Mouse (Mus musculus): Measurements from ENCODE around the gene Ddx23.

Ddx23 gene

GRCm38 (mm10) chr15:98662567-98663545 is at the start of gene Ddx23:
Gene Ddx23, minus strand, starts transcription at chr15:98662894.
- DNase-seq (ENCODE audit: low spot score) = peak; percentile 84

DNA sequence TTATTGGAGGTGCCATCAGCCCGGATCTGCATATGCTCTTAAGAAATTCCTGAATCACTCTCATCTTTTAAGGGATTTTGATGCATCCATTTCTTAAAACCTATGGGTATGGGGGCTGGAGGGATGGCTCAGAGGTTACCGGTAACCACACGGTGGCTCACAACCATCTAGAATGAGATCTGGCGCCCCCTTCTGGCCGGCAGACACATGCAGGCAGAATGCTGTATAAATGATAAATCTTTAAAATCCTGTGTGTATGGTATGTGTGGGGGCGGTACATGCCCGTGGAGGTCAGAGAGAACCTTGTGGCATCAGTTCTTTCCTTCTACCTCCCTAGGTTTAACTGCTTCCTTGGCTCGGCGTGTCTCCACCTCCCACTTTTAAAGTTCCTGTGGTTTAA is 47.7 kb upstream of the Ddx23 start:
- no peak for DNase-seq (ENCODE audit: low spot score)

- DNase-seq (ENCODE audit: low spot score) = no peak
Observed at GRCm38 (mm10) chr15:98707766-98708372, 45.2 kb upstream of the Ddx23 start, which contains the start of gene Ccdc65. Gene Ccdc65, plus strand, starts transcription at chr15:98708207.

- no peak for DNase-seq (ENCODE audit: low spot score)
Observed at GRCm38 (mm10) chr15:98704312-98704711, 41.6 kb upstream of the Ddx23 start.

GRCm38 (mm10) chr15:98699190-98700105 is 36.8 kb upstream of the Ddx23 start:
- DNase-seq (ENCODE audit: low spot score) = peak; percentile 61

DNA sequence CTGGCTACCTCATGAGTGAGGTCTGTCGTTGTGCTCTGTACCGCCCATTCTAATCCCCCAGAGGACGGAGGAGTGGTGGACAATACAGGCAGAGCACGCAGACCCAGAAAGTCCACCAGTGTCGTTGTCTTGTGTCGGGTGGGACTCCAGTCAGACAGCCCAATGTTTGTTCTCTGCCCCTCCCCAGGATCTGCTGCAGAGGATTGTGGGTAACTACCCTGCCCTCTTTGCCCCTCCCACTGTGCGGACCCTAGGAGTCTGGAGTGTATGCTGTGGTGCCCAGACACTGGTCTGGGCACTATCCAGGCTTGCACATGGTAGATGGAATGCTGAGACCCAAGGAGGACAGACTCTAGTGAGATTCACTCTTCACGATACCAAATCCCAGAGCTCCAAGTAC is 33.5 kb upstream of the Ddx23 start:
- DNase-seq (ENCODE audit: low spot score) = no peak

DNA sequence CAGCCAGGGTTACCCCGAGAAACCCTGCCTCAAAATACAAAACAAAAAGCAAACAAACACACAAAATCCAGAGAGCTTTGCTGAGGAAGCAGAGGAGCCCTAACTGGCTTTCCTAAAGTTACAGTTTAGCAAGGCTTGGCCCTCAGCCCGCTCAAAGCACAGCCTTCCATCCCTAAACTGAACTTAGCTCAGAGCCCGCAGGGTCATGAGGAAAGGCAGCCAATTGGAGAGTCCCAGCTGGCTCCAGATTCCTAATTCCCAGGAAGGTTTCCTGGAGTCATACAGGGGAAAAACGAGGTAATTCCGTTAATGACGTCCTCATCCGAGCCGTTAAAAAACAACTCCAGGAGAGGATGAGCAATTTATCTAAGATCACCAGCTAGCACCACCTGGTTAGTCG is 33.0 kb upstream of the Ddx23 start:
- DNase-seq (ENCODE audit: low spot score) = no peak

- no peak for DNase-seq (ENCODE audit: low spot score)
Observed at GRCm38 (mm10) chr15:98692171-98692715, 29.5 kb upstream of the Ddx23 start.

DNA sequence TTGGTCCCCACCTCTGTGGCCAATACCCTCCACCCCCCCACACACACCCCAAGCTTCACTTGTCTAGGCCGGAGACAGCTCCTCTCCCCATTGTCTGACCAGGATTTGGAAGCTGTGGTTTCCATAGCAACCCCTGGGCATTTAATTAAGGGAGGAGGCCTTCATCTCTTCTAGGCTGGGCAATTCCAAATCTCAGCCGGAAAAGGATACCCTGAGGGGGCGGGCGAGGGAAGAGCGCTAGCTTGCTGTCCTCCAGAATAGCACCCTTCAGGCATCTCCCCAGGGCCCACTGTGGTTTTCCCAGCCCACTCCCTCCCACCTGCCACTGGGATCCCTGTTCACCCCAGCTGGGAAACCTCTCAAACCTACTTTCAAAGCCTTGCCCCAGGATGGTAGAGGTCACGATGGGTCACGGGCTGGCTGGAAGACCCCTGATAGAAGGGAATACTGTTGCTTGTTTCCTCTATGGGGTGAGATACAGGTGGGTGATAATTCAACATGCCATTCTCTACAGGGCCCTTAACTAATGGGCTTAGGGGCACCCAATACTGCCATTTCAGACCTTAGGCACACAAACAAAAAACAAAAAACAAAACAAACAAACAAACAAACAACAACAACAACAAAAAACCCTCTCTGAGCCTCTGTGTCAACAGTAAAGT is 28.9 kb upstream of the Ddx23 start:
- DNase-seq (ENCODE audit: low spot score) = no peak

GRCm38 (mm10) chr15:98689682-98690081 is 27.0 kb upstream of the Ddx23 start:
- DNase-seq (ENCODE audit: low spot score) = no peak

DNA sequence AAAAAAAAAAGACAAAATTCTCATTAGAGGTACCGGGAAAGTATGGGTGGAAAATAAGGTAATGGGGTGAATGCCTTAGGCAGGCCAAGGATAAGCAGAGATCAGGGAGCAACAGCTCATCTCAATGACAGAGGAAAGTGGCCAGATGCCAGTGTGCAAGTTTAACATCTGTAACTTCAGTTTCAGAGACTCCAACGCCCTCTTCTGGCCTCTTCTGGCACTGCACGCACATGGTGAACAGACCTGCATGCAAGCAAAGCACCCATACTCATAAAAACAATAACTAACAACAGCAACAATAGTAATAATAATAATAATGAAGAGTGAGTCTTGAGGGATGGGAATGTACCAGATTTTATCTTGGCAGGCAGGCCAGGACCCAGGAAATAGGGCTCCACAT is 23.2 kb upstream of the Ddx23 start:
- no peak for DNase-seq (ENCODE audit: low spot score)

- DNase-seq (ENCODE audit: low spot score) = no peak
Observed at GRCm38 (mm10) chr15:98683746-98684145, 21.1 kb upstream of the Ddx23 start.

GRCm38 (mm10) chr15:98683177-98683576 is 20.5 kb upstream of the Ddx23 start:
- no peak for DNase-seq (ENCODE audit: low spot score)

DNA sequence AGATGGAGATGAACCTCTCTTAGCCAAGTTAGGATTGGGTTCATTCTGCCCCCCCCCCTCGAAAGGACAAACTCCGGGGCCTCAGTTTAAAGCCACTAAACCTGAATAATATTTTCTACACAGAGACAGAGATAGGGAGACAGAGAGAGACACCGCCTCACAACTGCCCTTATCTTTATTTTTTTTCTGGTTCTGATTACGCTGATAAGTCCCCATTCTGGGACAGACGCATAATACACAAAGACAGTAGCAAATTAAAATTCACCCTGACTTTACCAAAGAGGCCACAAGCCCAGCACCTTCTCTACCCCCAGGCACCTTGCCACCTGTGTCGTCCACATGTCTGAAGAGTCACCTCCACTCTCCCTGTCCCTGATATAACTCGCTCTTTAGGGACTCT is 18.9 kb upstream of the Ddx23 start:
- no peak for DNase-seq (ENCODE audit: low spot score)

DNA sequence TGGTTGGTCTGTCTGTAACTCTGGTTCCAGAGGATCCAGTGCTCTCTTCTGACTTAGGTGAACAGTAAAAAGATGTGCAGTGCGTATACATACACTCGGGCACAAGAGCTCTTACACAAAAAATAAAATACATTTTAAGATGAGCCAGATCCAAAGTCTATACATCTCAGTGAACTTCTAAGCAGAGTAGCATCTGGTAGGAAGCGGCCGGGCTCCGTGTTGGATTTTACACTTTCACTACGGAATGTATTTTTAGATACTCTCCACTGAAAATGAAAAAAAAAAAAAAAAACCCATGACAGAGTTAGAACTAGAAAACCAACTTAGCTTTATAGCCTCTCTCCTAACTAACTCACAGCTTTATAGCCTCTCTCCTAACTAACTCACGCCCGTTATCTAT is 18.0 kb upstream of the Ddx23 start:
- DNase-seq (ENCODE audit: low spot score) = no peak

GRCm38 (mm10) chr15:98677977-98678376 is 15.3 kb upstream of the Ddx23 start:
- no peak for DNase-seq (ENCODE audit: low spot score)

- DNase-seq (ENCODE audit: low spot score) = no peak
Observed at GRCm38 (mm10) chr15:98676940-98677728, 14.4 kb upstream of the Ddx23 start, which contains the start of gene Rnd1. Gene Rnd1, minus strand, starts transcription at chr15:98677461.

DNA sequence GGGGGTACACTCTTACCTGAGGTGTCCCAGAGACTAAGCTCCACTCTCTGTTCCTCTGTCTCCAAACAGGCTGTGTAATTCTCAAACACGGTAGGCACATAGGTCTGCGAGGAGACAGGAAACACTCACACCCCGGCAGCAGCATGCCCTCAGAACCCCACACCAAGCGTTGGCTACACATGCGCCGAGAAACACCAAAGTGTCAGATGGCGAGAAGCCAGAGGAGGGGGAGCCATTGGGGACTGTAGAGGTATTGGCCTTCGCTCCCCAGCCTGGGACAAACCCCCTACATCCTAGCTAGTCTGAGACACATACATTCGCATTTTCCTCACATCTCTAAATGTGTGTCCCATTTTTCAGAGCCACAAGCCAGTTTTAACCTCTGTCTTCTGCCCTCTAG is 13.8 kb upstream of the Ddx23 start:
- no peak for DNase-seq (ENCODE audit: low spot score)

DNA sequence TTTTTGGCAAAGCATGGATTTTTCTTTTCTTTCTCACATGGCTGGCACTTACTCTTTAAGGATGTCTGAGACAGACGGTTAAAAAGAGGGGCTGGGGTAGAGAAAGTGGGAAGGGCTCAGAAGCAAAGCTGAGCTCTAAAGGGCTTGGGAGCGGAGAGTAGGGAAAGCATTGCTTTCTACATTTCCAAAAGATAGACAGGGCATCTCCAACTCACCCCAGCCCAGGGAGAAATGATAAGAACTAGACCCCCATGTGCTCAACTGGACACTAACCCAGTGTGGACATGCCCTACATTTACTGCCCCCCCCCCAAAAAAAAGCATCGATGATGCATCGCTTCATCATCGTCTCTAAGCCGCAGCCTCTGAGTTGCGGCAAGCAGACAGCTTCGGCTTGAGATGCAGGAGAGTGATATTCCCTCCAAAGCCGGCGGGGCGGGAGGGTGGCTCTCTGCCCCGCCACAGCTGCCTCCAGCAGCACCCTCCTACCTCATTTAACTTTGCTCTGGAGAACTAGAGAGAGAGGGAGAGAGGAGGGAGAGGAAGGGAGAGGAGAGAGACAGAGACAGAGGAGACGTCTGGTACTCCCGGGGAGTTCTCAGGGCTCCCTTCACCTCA is 13.0 kb upstream of the Ddx23 start:
- no peak for DNase-seq (ENCODE audit: low spot score)

DNA sequence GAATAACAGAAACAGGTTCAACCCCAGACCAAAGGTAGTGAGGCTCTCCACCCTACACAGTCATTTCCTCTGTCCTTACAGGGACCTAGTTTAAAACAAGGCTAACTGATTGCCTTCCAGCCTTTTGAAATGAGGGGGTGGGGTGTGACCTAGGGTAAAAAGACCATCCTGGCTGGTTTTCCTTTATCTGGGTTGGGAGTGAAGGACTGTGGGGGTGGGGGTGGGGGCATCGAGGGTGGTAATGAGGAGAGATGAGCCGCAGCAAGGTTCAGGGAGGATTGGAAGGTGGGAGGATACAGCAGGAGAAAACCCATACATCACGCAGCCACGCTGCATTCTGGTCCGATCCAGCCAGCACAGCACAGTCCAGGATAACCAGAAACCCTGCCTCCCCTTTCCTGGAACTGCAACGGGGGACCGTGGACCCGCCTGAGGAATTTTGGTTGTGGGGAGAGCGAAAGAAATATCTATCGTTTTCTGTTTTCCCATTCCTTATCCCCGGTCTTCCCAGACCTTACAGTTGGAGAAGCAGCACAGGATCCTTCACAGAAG is 12.4 kb upstream of the Ddx23 start:
- no peak for DNase-seq (ENCODE audit: low spot score)
